Mouse (Mus musculus) CD8-positive naive resting alpha-beta T cell, adult 2 months (primary cell): ENCODE results near the gene Tmtc4.

Source experiments
- DNase-seq, 2 experiments: peaks; one replicate each; pipeline ENCODE4 v3.0.0; 2022; ENCODE audit warnings: low read depth in 2 of 2, low spot score in 2 of 2

Gene Tmtc4

DNA sequence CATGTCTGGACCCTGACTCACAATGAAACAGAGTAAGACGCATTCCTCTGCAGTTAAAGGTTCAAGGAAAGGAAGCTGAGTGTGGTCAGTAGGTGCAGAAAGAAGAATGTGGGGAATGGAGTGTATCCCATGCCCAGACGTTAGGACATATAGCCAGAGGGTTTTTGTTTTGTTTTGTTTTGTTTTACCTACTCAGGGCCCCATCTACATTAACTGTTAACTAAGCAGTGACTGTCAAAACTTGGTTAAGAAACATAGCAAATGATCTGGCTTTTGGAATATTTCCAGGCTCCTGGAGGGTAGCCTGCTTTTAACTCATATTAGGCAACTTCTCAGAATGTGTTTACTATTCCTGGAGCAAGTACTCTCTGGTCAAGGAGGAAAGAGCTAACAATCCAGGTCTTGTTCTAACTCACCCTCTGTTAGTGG lies 79.9 kb downstream of the Tmtc4 start:
- no peak for DNase-seq

DNA sequence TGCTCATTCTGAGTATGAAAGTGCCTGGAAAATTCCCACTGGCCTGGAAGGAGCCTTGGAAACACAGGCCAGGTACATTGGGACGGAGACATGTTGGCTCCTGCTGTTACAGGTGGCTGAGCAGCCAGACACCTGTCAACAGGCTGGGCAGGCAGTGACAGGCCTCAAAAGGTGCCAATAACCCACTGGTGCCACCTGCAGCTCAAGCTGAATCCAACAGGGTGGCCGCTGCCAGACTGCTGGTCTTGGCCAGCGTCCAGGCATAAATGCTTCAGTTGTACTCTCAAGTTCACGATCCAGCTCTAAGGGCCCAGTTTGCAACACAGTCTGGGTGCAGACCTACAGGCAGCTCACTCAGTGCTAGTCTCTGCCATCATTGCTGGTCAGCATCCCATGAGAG lies 81.0 kb downstream of the Tmtc4 start:
- DNase-seq, result no peak

DNA sequence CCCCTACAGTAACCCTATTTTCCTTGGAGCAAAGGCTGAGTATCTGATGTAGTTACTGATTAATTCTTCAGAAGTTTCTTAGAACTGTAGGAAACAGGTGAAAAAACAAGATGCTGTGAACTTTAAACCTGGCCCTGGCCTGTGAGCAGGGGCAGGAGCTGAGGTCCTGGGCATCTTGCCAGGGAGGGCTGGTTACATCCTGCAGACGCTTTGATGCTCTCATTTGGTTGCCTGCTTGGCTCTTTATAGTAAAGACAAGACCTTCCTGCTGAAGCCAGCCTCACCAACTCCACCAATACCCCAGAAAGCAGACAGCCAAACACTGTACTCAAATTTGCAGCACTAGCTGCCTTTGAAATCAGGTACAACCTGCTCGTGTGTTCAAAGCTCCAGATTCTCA lies 81.7 kb downstream of the Tmtc4 start:
- peak; percentile 72 to 79 for DNase-seq

DNA sequence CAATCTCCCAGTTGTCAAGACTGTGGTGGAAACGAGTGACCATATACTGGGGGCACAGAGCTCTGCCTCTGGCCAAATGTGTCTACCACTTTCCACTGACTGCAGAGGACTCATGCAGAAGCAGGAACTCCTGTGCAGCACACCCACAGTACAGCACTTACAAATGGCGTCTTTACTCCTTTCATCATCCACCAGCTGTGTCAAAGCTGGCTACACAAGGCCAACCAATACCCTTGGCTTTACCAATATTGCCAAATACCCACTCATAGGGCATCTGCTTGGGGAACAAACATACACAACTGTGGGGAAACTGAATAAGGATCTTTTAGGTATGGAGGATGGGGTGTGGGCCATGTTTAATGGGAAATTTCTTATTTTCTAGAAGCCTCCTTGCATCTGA lies 82.1 kb downstream of the Tmtc4 start:
- DNase-seq, result no peak

DNA sequence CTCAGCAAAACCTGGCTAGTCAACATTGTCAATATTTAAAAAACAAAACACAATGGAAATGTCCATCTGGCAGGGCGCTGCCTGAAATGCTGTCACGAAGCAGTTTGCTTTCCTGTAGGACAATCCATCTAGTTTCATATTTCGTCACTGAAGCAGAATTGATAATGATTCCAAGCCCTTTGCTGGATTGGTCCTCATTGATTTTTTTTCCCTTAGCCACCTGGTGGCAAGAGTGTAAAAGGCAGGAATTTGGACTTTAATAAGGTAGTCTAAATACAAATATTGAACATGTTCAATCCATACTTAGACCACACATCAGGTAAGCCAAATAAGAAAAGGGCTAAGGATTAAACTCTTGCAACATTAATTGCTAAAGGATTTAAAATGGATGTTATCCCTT lies 82.7 kb downstream of the Tmtc4 start:
- no peak for DNase-seq

DNA sequence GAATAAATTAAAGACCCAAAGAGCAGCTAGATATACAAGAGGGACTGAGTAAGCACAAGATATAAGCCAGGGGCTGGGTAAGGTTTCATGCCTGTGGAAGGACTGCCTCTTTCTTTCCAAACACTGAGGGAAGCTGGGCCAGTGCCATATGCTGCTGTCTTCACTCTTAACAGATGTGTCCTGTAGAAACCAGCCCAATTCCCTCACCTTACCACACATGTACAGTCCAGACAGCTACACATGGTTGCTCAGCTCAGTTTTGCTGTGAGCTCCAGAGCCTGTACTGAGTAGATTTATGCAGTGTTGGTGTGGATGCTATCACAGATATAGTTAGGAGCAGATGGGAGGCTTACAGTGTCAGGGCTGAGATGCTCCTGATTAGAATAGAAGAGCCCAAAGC lies 83.2 kb downstream of the Tmtc4 start:
- no peak for DNase-seq

DNA sequence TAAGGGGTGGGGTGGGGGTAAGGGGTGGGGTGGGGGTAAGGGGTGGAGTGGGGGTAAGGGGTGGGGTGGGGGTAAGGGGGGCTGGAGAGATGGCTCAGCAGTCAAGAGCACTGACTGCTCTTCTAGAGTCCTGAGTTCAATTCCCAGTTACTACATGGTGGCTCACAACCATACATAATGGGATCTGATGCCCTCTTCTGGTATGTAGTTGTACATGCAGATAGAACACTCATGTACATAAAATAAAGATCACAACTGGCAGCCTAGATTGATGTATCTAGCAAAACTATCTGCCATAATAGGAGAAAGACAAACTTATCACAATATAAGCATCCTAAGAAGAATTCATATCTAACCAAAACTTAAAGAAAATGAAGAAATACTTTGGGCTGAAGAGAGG lies 85.3 kb downstream of the Tmtc4 start:
- no peak for DNase-seq

DNA sequence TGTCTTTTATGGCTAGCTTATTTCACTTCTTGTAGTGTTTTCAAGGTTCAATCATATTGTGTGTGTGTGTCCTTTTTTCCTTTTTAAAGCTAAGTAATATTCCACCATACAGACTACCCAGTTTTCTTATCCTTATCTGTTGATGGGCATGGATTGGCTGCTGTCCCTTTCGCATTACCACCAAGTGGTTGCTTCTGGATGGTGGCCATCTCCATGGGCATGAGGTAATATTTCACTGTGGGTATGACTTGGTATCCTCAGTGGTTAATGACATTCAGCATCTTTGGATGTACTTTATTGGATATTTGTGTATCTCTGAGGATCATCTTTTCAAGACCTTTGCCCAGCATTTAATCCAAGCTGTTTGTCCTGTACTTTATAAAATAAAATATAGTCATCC lies 87.7 kb downstream of the Tmtc4 start:
- DNase-seq, result no peak

DNA sequence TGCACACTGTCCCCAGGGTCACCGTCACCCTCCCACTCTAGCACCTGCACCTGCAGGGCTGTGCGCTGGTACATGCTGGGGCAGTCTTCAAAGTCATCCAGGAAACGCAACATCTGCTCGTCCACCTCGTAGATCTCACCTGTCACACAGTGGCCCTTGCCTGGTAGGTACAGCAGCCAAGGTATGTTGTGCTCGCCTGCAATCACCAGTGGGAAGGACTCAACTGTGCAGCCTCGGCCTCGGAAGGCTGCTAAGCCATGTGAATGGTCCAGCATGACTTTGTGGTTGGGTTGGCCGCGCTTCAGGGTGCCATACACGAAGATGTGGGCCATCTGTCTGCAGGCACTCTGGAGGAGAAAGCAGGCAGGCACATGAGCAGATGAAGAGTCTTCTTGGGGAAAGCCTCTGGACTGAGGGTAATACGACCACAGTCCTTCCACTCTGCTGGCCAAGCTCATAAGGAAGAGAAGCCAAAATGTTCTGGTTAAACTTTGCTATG lies 92.3 kb downstream of the Tmtc4 start:
- no peak for DNase-seq

DNA sequence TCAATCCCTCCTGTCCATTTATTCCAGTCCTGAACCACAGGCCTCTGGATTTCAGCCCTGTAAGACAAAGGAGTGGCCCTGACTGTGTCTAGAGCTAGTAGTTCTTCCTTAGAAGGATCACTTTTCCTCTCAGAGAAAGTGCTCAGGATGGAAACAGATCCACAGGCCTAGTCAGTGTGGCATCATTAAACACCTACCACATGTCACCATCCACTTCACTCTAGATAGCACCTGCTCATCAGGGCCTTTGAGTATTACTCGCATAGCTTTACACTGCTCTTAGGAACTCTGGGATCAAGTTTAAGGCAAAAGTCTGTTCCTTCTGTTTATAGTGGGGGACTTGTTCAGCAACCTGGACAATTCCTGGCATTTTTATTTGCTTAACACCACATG lies 95.4 kb downstream of the Tmtc4 start:
- no peak for DNase-seq

DNA sequence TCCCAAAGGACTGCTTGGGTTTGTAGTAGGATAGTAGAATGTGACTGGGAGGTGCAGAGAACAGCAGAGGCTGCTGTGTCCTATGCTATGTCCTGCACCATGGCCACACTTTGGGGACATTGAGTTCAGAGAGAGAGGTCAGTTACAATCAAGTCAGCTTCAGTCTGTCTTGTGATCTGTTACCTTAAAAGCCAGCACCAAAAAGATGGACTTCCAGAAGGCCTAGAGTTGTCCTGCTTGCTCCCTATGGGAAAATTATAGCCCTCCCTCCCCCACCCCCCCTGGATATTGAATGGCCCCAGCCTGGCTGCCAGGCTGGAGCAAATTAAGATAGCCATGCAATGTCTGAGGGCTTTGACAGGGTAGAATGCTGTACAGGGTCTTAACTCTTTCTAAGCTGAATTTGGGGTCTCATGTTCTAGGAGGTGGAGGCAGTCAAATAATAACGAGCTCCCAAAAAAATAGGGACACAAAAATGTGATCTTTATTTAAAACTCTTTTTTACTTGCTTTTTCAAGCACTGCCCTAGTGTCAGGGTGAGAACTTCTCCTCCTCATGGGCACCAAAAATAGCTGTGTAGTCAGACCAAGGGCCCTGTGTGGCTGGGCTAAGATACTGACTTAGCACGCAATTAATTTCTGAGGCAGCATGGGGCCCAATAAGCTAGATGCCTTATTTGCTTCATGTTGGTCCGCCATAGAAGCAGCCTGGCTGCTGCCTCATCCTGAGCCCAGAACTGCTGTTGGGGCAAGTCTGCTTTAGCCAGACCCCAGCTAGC lies 95.9 kb downstream of the Tmtc4 start:
- DNase-seq, result no peak

DNA sequence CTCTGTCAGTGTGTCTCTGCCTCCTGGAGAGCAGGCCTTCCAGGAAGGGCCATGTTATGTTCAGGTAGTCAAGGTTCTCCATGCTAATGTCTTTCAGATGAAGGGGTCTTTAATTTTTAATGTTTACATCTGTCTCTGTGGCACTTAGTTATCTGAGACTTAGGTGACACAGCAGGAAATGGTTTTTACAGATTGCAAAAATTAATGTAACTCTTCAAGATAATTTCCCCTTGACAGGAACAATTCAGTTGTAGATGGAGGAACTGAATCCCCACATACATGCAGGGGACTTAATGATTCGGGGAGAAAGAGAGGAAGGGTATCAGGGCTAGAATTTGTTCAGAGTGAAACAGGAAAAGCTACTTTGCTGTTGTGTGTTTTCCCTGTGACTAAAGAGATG lies 96.6 kb downstream of the Tmtc4 start:
- no peak for DNase-seq

DNA sequence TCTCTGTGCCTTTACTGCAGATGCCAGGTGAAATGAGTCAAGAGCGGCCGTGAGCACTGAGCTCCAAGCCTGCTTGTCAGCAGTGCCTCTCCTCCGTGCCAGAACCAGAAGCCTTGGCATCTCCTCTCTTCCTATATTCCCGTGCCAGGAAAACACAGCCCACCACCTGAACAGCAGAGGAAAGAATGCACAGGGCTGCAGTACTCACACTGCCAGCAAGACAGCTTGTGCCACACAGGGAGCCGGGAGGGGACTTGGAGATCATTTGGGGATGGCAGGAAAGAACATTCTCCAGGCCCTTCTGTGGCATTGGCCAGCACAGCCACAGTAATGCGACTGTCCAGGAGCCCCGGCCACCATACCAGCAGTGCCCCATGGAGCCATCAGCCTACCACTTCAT lies 97.9 kb downstream of the Tmtc4 start:
- no peak for DNase-seq

DNA sequence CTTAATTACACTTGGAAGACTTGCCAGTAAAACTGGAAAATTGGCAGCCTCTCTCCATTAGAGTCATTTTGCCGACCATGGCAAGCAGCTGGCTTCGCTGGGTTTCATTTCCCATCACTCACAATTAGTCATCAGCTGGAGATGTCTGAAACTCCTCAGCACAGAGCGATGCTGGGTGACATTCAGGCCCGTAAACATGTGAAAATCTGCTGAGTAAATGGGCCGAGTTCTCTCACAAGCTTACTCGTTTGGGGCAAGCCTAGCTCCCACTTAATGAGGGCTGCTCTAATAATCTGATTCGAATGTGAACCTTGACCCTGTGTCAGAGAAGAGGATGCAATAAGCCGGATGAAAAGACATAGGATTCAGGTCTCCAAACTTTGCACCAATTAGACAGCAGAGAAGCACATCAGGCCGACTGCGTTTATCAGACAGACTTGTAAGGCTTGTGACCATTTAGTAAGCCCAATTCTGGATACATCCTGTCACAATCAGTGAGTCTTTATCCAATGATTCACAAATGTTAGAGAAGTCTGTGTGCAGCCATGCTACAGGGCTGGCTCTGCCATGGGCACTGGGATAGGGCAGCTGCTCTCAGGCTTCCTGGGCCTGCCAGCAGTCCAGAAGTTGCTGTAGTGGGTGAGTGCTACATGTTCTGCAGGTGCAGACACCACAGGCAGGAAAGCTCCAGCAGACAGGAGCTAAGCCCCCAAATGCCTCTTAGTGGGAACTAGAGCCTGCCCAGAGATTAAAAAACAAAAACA lies 99.8 kb downstream of the Tmtc4 start:
- DNase-seq, result no peak

DNA sequence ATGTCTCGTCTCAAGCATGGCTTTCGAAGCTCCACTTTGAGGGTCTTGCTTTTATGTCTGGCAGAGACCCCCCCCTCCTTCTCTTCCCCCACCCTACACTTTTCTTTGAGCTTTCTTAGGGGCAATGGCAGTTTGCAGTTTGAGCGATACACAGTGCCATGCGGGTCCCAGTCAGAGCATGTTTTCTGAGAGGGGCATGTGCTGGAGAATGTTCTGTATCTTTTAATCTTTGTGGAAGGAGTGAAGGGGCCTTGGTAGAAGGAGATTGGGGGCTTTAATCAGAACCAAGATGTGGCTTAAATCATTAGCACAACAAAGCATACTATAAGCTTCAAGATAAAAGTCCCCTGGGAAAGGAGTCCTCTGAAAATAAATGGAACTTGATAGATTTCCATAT lies 100.4 kb downstream of the Tmtc4 start:
- no peak for DNase-seq

DNA sequence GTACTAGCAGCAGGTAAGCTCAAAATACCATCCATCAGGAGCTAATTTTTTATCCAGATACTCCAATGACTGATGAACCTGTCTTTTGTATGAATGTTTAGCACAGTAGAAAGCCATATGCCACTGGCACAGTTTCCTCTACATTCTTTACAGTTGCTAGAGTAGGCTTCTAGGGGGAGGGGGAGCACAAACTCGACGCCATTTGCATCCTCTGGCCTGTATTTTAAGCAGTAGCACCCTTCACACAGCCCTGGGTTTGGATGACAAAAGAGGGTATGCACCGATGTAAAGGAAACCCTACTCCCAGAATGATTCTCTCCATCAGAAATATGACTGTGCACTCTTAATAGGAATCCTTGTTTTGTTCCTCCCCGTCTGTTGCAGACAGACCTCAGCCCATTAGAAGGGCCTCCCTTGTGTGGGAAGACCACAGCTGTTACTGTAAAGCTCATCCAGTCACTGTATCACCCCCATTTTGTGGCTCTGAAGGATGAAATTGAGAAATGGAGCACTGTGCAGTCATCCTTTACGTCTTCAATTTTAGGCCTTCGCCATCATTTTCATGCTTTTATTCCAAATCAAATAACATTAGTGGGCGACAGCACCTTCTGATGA lies 100.9 kb downstream of the Tmtc4 start:
- no peak for DNase-seq

DNA sequence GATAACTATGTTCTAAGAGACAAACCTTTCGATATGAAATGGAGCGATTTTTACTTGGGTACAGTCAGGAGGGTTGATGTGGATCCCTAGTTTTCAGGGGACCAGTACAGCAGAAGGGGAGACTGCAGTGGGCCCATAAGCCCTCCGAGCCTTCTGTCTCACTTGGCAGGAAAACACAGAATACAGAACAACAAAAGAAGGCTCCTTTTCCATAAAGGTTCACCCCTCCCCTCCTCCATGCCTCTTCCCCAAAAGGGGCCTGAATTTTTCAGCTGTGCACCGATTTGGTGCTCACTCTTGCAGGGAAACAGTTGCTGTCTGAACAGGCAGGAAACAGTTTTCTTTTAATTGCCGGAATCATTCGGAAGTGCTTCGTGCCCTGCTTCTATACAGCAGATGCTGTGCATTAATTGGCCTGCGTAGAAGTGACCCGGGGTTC lies 101.6 kb downstream of the Tmtc4 start:
- DNase-seq, result no peak

DNA sequence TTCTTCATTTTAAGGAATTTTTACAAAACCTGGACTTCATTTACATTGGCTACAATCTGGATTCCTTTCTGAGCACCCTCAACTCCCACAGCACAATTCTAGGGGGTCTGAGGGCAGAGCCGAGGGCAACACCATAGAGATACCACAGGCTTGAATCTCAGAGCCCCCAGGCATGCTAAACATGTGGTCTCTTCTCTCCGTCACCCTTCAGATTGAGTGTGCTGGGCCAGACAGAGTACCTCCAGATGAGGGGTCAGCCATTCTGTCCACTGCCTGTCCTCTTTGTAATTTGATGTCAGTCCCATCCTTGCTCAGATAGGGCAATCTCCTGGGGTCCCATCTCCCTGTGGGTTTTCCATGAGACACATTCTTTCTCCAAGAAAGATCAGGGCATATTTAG lies 102.1 kb downstream of the Tmtc4 start:
- no peak for DNase-seq

DNA sequence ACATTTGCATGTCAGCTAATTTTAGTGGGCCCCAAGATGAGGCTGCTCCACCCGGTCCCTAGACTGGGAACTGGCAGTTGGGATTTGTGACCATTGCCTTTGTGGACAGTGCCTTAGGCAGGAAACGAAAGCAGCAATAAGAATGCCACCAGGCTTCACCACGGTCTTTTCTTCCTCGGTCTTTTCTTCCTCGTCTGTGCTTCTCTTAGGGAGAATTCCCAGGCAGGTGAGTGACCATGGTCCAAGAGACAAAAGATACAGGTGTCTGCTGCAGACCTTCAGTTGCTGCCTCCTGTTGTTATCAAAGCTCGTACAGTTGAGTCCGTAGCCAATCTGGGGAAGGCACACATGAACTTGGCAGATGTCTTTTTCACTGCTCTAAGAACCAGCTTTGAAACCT lies 103.5 kb downstream of the Tmtc4 start:
- no peak for DNase-seq

DNA sequence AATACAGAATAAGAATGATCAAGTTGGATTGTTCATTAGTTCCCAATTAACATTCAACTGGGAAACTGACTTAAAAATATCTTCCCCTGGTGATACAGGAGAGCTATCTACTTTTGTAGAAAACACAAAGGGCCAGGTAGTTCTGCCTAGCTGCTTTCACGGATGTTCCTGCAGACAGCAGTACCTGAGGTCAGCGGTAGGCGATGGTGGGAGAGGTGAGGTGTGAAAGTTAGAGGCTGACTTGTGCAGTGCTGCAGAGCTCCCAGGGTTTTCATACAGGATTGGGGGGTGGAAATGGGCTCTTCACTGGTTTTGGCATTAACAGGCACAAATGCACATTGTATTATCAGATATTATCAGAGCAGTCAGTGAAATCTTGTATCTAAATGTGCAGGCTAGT lies 106.0 kb downstream of the Tmtc4 start:
- DNase-seq, result no peak

DNA sequence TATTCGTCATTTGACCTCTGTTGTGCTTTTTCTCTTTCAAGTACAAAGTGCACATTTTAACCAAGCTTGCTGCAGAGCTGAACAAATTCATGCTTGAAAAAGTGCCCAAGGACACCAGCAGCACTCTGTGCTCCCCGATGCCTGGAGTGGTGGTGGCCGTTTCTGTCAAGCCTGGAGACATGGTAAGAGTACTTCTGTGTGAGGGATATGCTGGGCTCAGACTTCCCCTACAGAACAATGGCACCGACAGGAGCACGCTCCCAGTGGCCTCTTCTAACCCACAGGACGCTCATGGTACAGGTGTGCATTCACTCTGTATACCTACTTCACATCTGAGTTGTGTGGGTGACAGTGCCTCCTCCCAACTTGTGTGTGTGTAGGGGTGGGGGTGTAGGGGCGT lies 107.1 kb downstream of the Tmtc4 start:
- no peak for DNase-seq

DNA sequence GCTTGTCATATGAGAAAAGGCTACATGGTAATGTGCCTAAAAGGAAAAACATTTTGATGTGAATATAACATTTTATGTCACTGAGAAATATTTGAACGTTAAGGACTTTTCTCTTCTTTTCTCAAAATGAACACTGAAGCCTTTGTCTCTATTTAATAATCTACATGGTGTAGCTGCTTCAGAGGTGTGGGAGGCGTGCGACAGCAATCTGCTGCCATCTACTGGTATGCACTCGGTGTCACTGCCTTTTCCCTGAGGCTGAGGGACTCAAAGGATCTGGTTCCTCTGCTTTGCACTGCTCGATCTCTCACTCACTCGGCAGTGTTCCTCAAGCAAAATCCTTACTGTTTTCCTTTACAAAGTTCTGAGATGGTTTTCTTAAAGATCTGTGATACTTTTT lies 107.7 kb downstream of the Tmtc4 start:
- peak; percentile 58 to 68 for DNase-seq
